ENCODE assay signal across 19 mouse cellular contexts in the genomic region with DNA sequence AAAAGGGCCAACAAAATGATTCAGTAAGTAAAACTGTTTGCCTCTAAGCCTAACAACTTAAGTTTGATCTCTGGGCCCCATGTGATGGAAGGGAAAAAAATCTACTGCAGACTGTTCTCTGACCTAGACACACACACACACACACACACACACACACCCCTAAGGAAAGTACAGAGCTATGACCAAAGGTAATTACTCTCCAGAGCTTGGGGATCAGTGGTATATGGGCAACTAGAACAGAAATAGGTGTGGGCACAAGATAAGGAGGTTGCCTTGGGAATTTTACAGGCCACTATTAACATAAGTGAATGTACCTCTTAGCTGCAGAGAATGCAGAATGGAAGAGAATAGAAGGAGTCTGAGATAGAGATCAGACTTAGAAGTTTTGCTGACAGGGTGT. TPM values are rescaled to one million over a fixed set of nuclear protein-coding genes. Genes with fewer than 3 reads are reported as not detected.
"Had no signal": no experiment of that assay in that cellular context is flagged by ENCODE, and none has a peak within 500 bp of the region (broad histone marks: within the 10 kb centered on the region; RNA-seq: fewer than 3 reads in every experiment).

No protein-coding gene starts in this region.

- H3K4me2 ChIP-seq: lung, embryonic 14.5 days; midbrain, embryonic 12.5 days; neural tube, embryonic 12.5 days; stomach, embryonic 15.5 days had no signal

- H3K9me3 ChIP-seq: midbrain, embryonic 10.5 days; midbrain, embryonic 12.5 days; neural tube, embryonic 12.5 days; stomach, embryonic 15.5 days had no signal

- ATAC-seq: midbrain, embryonic 16.5 days had no signal

- H3K27me3 ChIP-seq: midbrain, embryonic 12.5 days; neural tube, embryonic 12.5 days; stomach, embryonic 15.5 days had no signal

- H3K4me1 ChIP-seq: midbrain, embryonic 10.5 days; midbrain, embryonic 12.5 days; neural tube, embryonic 12.5 days; stomach, embryonic 15.5 days had no signal

- H3K36me3 ChIP-seq: stomach, embryonic 15.5 days had no signal

- H3K27ac ChIP-seq: midbrain, embryonic 10.5 days; midbrain, embryonic 12.5 days; neural tube, embryonic 12.5 days; stomach, embryonic 15.5 days had no signal

- DNase-seq: lung, adult 18-20 months; lung, embryonic 14.5 days; lung, postnatal 10 days; lung, postnatal 4 days; midbrain, embryonic 14.5 days; right cerebral cortex, postnatal 25 days; thymus, adult 18-20 months; thymus, postnatal 14 days; thymus, postnatal 36 days had no signal

- H3K4me3 ChIP-seq: midbrain, embryonic 10.5 days; midbrain, embryonic 12.5 days; neural tube, embryonic 12.5 days; stomach, embryonic 15.5 days had no signal

- H3K9ac ChIP-seq: lung, embryonic 14.5 days; midbrain, embryonic 12.5 days; neural tube, embryonic 12.5 days; stomach, embryonic 15.5 days had no signal

RNA-seq across cellular contexts. Expression of gene Clcn1, which starts 1.1 kb away (rescaled TPM):
- total RNA-seq: megakaryocyte, adult 5-6 weeks; megakaryocyte-erythroid progenitor cell, adult 5-6 weeks had no signal
- polyA plus RNA-seq: lung, embryonic 14.5 days had no signal

RNA-seq across cellular contexts. Expression of gene Tmem139, which starts 25.8 kb away (rescaled TPM):
- total RNA-seq: megakaryocyte, adult 5-6 weeks; megakaryocyte-erythroid progenitor cell, adult 5-6 weeks; neutrophil, adult 5-6 weeks had no signal
- polyA plus RNA-seq: midbrain, embryonic 16.5 days; spleen, adult 2 months had no signal

RNA-seq across cellular contexts. Expression of gene Fam131b, which starts 36.9 kb away (rescaled TPM):
- total RNA-seq: megakaryocyte, adult 5-6 weeks; megakaryocyte-erythroid progenitor cell, adult 5-6 weeks; neutrophil, adult 5-6 weeks had no signal
- polyA plus RNA-seq: liver, embryonic 16.5 days had no signal
